Mouse (Mus musculus) CD4-positive, CD25-positive, alpha-beta regulatory T cell, adult 4 months (primary cell): ENCODE results near the gene Lbhd2. TPM values are rescaled to one million over a fixed set of nuclear protein-coding genes. Genes with fewer than 3 reads are reported as not detected.

Experiments
- ATAC-seq: one replicate; pipeline ENCODE4 v1.8.0; 2017
- polyA plus RNA-seq, 2 experiments: library from polyadenylated mRNA; unstranded; fragments of 100-300 nt; shearing (Covaris generic); gene quantifications; one replicate each; pipeline ENCODE4 v1.2.1; 2017

Lbhd2 gene
- polyA plus RNA-seq, 2 experiments from 2014 or later, result not detected

DNA sequence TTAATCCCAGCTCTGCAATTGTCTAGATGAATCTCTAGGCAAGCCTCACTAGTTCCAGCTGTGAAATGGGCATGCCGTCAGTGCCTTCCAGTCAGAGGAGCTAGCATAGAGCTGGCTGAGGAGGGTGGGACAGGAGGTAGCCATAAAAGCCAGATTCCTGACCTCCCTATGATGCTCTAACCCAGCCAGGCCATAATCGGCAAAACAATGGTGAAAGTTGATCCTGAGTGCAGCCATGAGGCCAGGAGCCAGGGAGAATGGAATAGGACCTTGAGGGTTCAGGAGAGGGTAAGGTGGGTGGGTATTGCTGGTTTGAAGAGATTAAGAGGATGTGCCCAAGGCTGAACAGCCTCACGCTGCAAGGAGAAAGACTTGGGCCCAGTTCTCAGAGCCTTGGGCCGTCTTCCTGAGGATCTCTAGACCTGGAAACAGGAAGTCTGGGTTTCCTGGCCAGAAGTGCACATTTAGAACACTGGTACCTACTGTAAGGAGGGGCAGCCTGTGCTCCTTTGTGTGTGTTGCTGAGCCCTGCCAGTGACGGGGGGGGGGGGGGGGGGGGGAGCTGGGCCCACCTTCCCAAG, 26.2 kb downstream of the Lbhd2 start:
- ATAC-seq, result no peak

DNA sequence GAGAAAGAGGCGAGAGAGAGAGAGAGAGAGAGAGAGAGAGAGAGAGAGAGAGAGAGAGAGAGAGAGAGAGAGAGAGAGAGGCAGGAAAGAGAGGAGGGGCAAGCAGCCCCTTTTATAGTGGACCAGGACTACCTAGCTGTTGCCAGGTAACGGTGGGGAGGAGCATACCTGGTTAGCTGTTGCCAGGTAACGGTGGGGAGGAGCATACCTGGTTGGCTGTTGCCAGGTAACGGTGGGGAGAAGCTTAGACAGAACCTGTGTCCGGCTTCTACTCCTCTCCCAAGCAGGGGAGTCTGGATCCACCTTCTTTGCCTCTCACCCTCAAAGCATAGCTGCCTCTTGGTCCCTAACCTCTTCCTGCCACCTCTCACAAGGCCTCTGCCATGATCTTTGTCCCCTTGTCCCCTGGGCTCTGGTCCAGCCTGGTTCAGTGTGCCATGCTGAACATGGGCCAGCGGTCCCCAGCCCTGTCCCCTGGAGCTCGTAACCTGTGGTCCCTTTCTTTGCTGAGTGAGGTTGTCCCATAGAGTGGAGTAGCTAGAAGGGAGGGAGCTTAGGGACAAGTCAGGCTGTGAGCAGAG, 27.6 kb downstream of the Lbhd2 start:
- ATAC-seq, result no peak

GRCm38 (mm10) chr12:111434745-111435327, 28.2 kb downstream of the Lbhd2 start:
- no peak for ATAC-seq

- no peak for ATAC-seq
These were observed 29.6 kb downstream of the Lbhd2 start for GRCm38 (mm10) chr12:111436170-111436569.

DNA sequence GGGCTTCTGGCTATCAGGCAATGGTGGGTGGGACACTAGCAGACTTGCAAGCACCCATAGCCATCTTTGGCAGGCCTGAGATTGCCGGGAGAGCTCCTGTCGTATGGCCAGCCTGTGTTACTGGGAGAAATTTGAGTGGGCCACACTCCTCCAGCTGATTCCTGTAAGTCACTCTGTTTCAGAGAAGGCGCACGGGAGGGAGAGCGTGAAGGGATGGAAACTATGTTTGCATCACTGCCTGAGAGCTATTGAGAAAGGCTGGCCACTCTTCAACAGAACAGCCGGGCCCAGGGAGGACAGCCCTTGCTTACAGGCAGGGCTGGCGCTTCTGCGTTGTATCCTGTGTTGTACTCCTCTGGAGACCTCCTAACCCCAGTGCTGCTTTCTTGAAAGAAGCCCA, 30.0 kb downstream of the Lbhd2 start:
- no peak for ATAC-seq

GRCm38 (mm10) chr12:111437222-111437900, 30.8 kb downstream of the Lbhd2 start:
- no peak for ATAC-seq

- no peak for ATAC-seq
These were observed 32.2 kb downstream of the Lbhd2 start for GRCm38 (mm10) chr12:111438850-111439249.

GRCm38 (mm10) chr12:111440701-111441373, 34.2 kb downstream of the Lbhd2 start:
- ATAC-seq, result no peak

GRCm38 (mm10) chr12:111441523-111441922, 34.9 kb downstream of the Lbhd2 start:
- no peak for ATAC-seq

DNA sequence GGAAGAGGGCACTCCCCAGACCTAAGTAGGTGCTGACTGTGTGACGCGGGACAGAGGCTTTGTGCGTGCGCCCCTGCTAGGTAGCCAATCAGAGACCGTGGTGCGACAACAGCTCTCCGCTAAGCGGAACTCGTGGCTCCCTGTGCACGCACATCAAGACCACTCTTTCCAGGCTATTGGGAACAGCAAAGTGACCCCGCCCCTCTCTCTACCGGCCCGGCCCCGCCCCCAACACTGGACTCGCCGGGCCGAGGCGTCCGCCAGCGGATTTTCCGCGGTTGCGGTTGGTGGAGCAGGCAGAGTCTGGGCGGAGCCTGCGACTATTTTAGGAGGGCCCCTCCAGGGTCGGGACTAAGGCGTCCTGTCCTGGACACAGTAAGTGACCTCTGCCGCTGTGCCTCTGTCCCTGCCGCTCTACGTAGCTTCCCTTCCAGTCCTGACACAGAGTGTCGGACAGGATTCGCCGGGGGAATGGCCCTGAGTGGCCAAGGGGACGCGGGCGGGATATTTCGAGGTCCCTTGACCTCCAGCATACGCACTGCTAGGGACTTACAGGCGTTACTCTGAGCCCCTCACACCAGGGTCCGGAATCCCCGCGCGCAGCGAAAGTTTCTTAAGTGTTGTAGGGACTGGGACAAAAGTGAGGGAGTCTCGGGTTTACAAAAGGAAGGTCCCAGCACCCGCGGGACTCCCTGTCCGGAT, 35.9 kb downstream of the Lbhd2 start, which contains the start of gene Tnfaip2:
Gene Tnfaip2, plus strand, starts transcription at position 161 of the 702 bp plus-strand sequence.
- ATAC-seq, result no peak

DNA sequence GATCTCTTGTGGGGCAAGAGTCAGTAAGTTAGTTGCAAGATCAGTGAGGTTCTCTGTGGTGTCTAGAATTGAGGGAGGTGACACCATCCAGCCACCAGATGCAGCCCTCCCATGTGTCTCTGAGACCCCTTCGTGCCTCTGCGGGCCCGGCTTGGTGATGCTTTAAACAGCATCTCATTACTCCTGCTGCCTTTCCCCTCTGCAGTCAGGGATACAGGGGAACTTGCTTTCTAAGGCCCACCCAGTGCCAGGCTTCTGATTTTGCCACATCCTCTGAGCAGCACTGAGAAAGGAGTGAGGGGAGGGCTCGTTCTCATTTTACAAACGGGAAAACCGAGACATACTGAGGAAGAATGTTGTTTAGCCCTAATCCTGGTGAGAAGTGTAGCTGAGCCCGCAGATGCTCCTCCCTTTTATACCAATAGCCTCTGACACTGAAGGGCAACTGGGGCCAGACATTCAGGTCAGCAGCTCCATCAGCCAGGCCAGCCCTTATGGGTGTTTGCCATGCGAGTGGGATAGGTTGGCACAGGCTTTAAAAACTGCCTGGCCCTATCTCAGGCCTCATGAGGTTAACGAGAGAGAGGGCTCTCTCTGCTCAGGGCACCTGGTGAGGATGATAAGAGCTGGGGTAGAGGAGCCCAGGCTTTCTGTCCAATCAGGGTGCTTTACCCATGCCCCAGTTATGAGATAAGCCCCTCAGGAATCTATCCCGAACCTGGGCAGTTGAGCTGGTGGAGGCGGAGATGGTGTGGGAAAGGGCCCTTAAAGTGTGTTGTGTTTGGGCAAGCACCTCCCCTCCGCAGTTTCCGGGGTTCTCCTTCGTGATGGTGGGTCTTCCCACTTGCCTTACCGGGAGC, 36.6 kb downstream of the Lbhd2 start:
- no peak for ATAC-seq

DNA sequence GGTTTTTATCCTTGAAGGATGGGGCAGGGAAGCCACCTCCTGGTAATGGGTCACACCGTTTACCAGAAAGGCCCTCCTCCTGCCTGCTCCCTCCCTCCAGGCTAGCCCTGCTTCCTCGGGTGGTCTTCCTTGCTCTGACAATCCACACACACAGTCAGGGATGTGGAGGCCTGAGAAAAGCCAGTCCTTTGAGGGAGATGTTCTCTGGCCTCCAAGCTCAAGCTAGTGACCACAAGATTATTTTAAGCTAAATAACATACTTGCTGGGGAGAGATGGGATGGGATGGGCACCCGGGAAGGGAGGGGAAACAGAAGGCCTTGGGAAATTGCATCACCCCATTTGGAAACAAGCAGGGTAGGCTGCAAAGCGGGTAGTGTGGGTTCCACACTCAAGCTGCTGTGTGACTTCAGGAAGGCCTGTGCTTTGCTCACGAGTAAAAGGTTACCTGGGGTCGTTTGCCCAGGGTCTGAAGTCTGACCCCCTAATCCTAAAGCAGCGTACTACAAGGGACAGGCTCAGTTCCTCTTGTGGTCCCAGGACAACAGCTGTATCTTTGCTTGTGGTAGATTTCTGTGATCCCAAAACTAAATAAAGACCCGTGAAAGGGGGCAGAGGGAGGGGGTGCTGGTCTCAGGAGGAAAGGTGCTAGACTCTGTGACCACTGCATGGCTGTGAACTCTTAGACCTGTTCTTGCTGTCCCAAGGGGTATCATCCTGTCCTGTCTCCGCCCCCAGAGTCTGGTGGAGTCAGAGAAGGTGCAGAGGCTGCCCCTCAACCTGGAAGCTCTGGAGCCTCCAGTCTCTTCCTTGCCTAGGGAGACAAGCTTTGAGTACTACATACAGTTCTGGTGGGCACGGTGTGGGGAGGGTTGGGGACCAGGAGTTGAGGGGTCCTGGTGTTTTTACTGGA, 37.6 kb downstream of the Lbhd2 start:
- ATAC-seq, result no peak

- ATAC-seq, result no peak
These were observed 38.7 kb downstream of the Lbhd2 start for GRCm38 (mm10) chr12:111445161-111445889.

- no peak for ATAC-seq
These were observed 39.4 kb downstream of the Lbhd2 start for GRCm38 (mm10) chr12:111445890-111446613.

DNA sequence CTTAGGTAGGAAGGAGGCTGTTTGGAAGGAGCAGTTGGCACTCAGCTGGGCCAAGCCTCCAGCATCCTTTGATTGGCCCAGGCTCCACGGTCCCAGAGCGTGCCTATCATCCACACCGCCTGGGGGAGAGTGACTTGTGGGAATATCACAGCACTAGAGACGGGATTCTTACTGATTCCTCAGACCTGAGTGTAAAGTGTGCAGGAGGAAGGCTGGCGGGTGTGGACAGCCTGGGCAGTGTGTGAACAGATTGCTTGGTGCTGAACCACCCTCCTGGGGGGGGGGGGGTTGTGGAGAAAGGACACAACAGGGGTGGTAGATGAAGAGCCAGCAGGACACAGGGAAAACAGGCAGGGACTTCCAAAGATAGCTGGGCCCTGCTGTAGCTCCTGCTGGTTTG, 40.1 kb downstream of the Lbhd2 start:
- ATAC-seq, result no peak

DNA sequence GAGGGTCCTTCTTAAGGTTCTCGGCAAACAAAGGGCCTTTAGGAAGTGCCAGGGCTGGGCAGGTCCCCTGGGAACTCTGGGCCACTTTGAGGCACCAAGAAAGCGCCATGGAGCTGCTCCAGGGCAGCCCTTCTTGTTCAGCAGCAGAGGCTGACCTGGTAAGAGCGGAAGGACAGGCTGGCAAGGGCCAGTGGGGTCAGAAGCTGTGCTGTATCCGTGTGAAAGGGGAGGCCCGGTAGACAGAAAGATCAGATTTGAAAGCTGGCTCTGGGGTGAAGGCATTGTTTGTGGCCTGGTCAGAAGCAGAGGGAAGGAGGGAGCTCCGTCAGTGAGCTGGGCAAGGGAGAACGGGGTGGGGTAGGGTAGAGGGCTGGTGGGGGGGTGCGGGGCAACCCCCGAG, 40.7 kb downstream of the Lbhd2 start:
- no peak for ATAC-seq

DNA sequence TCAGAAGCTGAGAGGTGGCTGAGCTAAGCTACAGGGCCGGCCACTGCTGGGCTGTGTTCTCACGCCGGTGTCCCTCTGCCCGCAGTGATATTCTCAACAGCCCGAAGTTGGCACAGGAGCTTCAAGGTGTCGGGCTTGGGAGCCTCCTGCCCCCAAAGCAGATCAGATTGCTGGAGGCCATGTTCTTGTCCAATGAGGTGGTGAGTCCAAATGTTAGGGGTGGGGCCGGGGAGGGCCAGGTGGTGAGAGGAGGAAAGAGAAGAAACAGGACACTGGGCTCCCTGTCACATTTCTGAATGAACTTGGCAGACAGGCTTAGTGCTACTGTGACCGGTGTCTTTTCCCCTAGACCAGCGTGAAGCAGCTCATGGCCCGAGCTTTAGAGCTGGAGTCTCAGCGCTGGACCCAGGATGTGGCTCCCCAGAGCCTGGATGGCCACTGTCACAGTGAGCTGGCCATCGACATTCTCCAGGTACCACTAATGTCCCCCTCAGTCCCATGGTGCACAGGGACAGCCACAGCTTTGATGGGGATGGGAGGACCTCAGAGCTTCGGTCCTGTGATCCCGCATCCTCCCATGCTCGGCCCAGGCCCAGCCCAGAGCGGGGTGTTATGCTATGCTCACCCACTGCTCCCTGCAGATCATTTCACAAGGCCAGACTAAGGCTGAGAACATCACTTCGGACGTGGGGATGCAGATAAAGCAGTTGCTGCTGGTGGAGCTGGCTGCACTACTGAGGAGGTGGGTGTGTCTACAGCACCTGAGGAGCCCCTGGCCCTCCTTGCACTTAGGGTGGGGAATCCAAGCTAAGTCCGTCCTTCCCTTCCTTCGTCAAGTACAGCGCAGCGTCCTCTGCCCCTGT, 41.5 kb downstream of the Lbhd2 start:
- no peak for ATAC-seq
